Mouse (Mus musculus): Measurements from ENCODE around the gene Lmo2. TPM values are rescaled to one million over a fixed set of nuclear protein-coding genes. Genes with fewer than 3 reads are reported as not detected.
A peak's percentile ranks its signal among the peaks of the same experiment; 100 is the strongest.

Lmo2 gene
- polyA plus RNA-seq, 2 experiments: 143 to 152 TPM

- Histone ChIP-seq H3K36me3 (replicated peaks; ENCODE audit: control insufficient read depth, insufficient read depth, low read depth) (no peaks in the 10 kb centered on the region), H3K9ac (replicated peaks) (no peak overlapping the region), H3K27ac (no peak overlapping the region), H3K4me3 (ENCODE audit: insufficient read depth in 1 of 2, low read depth in 2 of 2, low read length in 2 of 2) (no peak overlapping the region), H3K27me3 (ENCODE audit: control insufficient read depth, insufficient read depth, low read length) (no peaks in the 10 kb centered on the region), H3K9me3 (ENCODE audit: control insufficient read depth, low read length) (no peaks in the 10 kb centered on the region), H3K4me1 (replicated peaks; ENCODE audit: control insufficient read depth in 2 of 2, insufficient read depth in 2 of 2, low read length in 1 of 2) (peaks cover 4% of the 10 kb centered on the region in 2 experiments; a peak in 3 of 4 replicates), H3K4me2 (ENCODE audit: low read depth) (no peak overlapping the region)
- DNase-seq (ENCODE audit: low read depth in 3 of 3, low spot score in 3 of 3) (no peak), ATAC-seq (ENCODE audit: insufficient read depth) (no peak)
- WGBS (ENCODE audit: insufficient replicate concordance): 76% methylated on average over 9 of the region's 9 CpGs
- no peak for TF ChIP-seq CTCF (IDR thresholded peaks at IDR 0.05; ENCODE audit: low read depth)
- TF ChIP-seq EP300 (IDR thresholded peaks at IDR 0.05; ENCODE audit: low read depth): no peak
Observed at GRCm38 (mm10) chr2:103992162-103992561, 34.4 kb downstream of the Lmo2 start.

GRCm38 (mm10) chr2:103992618-103993332 is 35.0 kb downstream of the Lmo2 start:
- DNase-seq (ENCODE audit: low read depth in 3 of 3, low spot score in 3 of 3) (no peak), ATAC-seq (ENCODE audit: insufficient read depth) (no peak)
- WGBS (ENCODE audit: insufficient replicate concordance): 54% methylated on average over 17 of the region's 17 CpGs
- Histone ChIP-seq H3K4me1 (replicated peaks; ENCODE audit: control insufficient read depth in 2 of 2, insufficient read depth in 2 of 2, low read length in 1 of 2) (no peaks in the 10 kb centered on the region), H3K27me3 (ENCODE audit: control insufficient read depth, insufficient read depth, low read length) (no peaks in the 10 kb centered on the region), H3K9ac (replicated peaks) (no peak overlapping the region), H3K36me3 (replicated peaks; ENCODE audit: control insufficient read depth, insufficient read depth, low read depth) (no peaks in the 10 kb centered on the region), H3K27ac (no peak overlapping the region), H3K9me3 (ENCODE audit: control insufficient read depth, low read length) (no peaks in the 10 kb centered on the region), H3K4me2 (ENCODE audit: low read depth) (no peak overlapping the region), H3K4me3 (ENCODE audit: insufficient read depth in 1 of 2, low read depth in 2 of 2, low read length in 2 of 2) (no peak overlapping the region)
- TF ChIP-seq EP300 (IDR thresholded peaks at IDR 0.05; ENCODE audit: low read depth): no peak
- TF ChIP-seq CTCF (IDR thresholded peaks at IDR 0.05; ENCODE audit: low read depth): no peak

- ATAC-seq (ENCODE audit: insufficient read depth): peak; percentile 48; the same call in 1 of the 2 replicates
- WGBS (ENCODE audit: insufficient replicate concordance): 6% methylated on average over 2 of the region's 2 CpGs
- no peaks in the 10 kb centered on the region for H3K9me3 ChIP-seq (ENCODE audit: control insufficient read depth, low read length)
Observed at GRCm38 (mm10) chr2:104001076-104001475, 43.3 kb downstream of the Lmo2 start.

GRCm38 (mm10) chr2:104001861-104002260 is 44.1 kb downstream of the Lmo2 start:
- Histone ChIP-seq H3K9ac (replicated peaks) (no peak overlapping the region), H3K4me2 (ENCODE audit: low read depth) (no peak overlapping the region), H3K27ac (no peak overlapping the region), H3K27me3 (ENCODE audit: control insufficient read depth, insufficient read depth, low read length) (no peaks in the 10 kb centered on the region; the same call in 1 of the 2 replicates), H3K9me3 (ENCODE audit: control insufficient read depth, low read length) (no peaks in the 10 kb centered on the region), H3K36me3 (replicated peaks; ENCODE audit: control insufficient read depth, insufficient read depth, low read depth) (no peaks in the 10 kb centered on the region), H3K4me1 (replicated peaks; ENCODE audit: control insufficient read depth in 2 of 2, insufficient read depth in 2 of 2, low read length in 1 of 2) (no peaks in the 10 kb centered on the region), H3K4me3 (ENCODE audit: insufficient read depth in 1 of 2, low read depth in 2 of 2, low read length in 2 of 2) (no peak overlapping the region)
- 56% methylated on average over 4 of the region's 4 CpGs for whole genome bisulfite sequencing (ENCODE audit: insufficient replicate concordance)
- ATAC-seq (ENCODE audit: insufficient read depth): no peak
- no peak for DNase-seq (ENCODE audit: low read depth in 3 of 3, low spot score in 3 of 3)
- TF ChIP-seq CTCF (IDR thresholded peaks at IDR 0.05; ENCODE audit: low read depth) (no peak), EP300 (IDR thresholded peaks at IDR 0.05; ENCODE audit: low read depth) (no peak)

More at GRCm38 (mm10) chr2:104001076-104001475, 43.3 kb downstream of the Lmo2 start:
- Histone ChIP-seq H3K27ac (no peak overlapping the region), H3K4me2 (ENCODE audit: low read depth) (no peak overlapping the region), H3K27me3 (ENCODE audit: control insufficient read depth, insufficient read depth, low read length) (no peaks in the 10 kb centered on the region), H3K4me1 (replicated peaks; ENCODE audit: control insufficient read depth in 2 of 2, insufficient read depth in 2 of 2, low read length in 1 of 2) (no peaks in the 10 kb centered on the region), H3K9ac (replicated peaks) (no peak overlapping the region), H3K36me3 (replicated peaks; ENCODE audit: control insufficient read depth, insufficient read depth, low read depth) (no peaks in the 10 kb centered on the region), H3K4me3 (ENCODE audit: insufficient read depth in 1 of 2, low read depth in 2 of 2, low read length in 2 of 2) (no peak overlapping the region)
- DNase-seq (ENCODE audit: low read depth in 3 of 3, low spot score in 3 of 3): peak; percentile 43 to 56 (median 47)
- peak; percentile 84 for TF ChIP-seq CTCF (IDR thresholded peaks at IDR 0.05; ENCODE audit: low read depth)
- no peak for TF ChIP-seq EP300 (IDR thresholded peaks at IDR 0.05; ENCODE audit: low read depth)

GRCm38 (mm10) chr2:104002711-104003413 is 45.1 kb downstream of the Lmo2 start:
- no peak overlapping the region for H3K4me3 ChIP-seq (ENCODE audit: insufficient read depth in 1 of 2, low read depth in 2 of 2, low read length in 2 of 2)
- no peak overlapping the region for H3K27ac ChIP-seq
- no peak overlapping the region for H3K4me2 ChIP-seq (ENCODE audit: low read depth)
- peak; percentile 20 to 40 (median 38) for DNase-seq (ENCODE audit: low read depth in 3 of 3, low spot score in 3 of 3)
- no peaks in the 10 kb centered on the region; the same call in 1 of the 2 replicates for H3K27me3 ChIP-seq (ENCODE audit: control insufficient read depth, insufficient read depth, low read length)
- no peaks in the 10 kb centered on the region for H3K9me3 ChIP-seq (ENCODE audit: control insufficient read depth, low read length)
- 26% methylated on average over 16 of the region's 16 CpGs for WGBS (ENCODE audit: insufficient replicate concordance)
- 0 out of 2 replicates have a peak, but pooled peaks have one; percentile 23 for ATAC-seq (ENCODE audit: insufficient read depth)
- H3K36me3 ChIP-seq (replicated peaks; ENCODE audit: control insufficient read depth, insufficient read depth, low read depth): no peaks in the 10 kb centered on the region
- peak; percentile 91 for TF ChIP-seq CTCF (IDR thresholded peaks at IDR 0.05; ENCODE audit: low read depth)
- no peak for TF ChIP-seq EP300 (IDR thresholded peaks at IDR 0.05; ENCODE audit: low read depth)
- no peak overlapping the region for H3K9ac ChIP-seq (replicated peaks)
- H3K4me1 ChIP-seq (replicated peaks; ENCODE audit: control insufficient read depth in 2 of 2, insufficient read depth in 2 of 2, low read length in 1 of 2): no peaks in the 10 kb centered on the region

Measured in liver, embryonic 14.5 days (tissue).